Mouse (Mus musculus) G1E-ER4 (cell line): ENCODE measurements at regions not wholly inside any gene's neighbourhood (a gene's known extent, or its start where the extent isn't known, plus 50 kb on each side); places are given as distances from the start of the nearest gene placed in this dataset.

ENCODE experiments used
- GATA1 ChIP-seq: IDR thresholded peaks from one replicate; pipeline ENCODE4 v1.8.0; 2012; ENCODE audit warnings: low read length, inconsistent platforms

DNA sequence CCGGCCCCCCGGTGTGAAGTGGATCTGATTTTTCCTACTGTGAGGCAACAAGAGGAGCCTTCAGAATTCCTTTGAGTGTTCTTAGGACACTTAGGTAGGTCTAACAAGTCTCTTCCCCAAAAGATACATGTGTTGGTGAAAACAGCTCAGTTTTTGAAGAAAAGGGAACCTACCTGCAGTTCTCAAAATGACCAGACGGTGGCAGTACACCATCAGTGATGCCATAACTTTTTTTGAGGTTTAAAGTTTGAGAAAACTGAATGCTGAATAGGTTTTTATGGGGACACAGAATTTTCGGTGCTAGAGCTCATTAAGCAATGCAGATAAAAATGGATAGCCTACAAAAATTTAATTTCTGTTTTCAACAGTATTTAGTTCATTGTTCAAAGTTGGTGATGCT is 153.9 kb upstream of the Npvf start:
- TF ChIP-seq GATA1 = no peak

DNA sequence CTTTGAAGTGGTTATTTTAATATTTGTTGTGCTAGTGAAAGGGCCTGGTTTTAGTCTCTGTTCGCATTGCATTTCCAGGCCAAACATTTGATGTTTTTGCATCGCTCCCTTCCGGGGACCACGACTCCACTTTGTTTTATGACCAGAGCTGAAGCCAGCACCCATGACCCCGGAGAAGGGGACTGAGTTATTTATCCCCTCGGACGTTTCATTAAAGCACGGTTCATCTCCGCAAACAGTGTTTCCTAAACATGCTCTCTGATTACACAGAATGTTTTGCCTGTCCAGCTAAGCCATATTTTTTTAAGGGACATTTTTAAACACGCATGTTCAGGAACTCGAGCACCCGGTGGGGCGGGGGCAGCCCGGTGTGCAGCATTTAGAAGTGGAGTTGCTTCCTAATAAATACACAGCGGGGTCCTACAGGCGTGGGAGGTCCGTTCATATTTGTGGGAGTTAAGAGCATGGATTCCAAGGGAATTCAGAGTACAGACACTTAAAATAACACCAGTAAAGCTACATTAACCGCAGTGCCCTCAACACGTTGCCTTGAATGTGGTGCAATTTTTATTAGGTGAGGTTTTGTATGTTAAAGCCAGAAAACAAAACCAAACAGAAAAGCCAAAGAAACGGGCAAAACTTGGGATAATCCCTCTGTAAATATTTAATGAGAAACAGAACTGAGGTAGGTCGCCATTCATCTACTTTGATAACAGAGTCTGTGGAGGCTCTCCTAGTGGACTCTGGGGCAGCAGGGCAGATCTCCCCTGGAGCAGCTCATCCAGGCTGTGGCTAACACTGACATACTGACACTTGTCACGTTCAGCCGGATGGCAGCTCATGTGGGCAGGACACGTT is 154.8 kb upstream of the Npvf start:
- no peak for TF ChIP-seq GATA1

DNA sequence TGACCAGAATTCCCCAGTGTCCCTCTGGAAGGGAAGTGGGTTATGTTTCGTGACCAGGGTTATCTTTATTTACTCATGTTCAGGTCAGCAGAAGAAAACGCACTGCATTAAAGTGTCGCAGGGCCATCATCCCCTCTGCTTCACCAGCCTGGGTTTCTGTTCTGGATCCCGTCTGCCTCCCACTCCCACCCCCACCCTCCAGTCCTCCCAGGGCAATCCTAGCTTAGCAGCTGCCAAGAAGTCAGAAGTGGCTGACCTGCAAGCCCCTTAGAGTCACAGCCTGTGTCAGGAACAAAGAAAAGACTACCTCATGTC is 155.4 kb upstream of the Npvf start:
- no peak for TF ChIP-seq GATA1

DNA sequence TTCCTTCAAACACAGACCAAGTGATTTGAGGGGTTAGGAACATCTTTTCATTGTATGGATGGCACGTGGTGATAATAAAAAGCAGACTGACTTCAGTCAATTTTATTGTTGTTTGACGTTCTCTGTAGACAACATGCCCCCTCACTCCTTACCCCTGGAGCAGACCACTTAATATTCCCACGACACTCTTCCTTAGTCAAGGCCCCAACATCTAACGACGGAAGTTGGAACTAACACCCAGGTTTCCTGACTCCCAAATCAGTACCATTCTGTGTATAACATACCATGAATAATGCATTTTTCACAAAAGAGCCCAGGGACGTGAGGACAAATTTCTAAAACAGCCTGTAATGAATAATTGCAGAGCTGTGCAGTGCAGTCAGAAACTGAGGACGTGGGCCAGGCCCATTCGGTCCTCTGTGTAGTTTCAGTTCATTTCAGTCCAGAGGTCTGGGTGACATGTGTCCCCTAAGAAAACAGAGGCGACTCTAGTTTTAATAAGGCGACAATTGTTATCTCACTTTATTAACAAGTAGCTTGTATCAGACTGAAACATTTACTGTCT is 160.8 kb upstream of the Npvf start:
- TF ChIP-seq GATA1 = no peak

DNA sequence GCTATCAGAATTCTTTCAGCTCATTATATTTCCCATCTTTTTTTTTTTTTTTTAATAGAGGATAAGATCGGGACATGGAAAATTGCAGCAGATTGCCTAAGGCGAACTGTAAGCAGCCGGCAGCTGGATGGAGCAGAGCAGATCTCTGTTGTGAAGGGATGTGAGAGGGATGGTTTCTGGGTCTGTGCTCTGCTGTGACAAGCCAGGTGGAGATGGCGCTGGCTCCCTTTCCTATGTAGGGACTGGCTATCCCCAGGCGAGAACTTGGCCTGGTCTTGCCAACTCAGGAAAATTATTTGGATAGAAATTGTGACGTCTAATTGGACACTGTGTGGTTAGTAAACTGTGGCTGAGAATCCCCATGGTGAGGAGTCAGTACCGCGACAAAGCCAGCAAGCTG is 161.3 kb upstream of the Npvf start:
- TF ChIP-seq GATA1 = no peak

DNA sequence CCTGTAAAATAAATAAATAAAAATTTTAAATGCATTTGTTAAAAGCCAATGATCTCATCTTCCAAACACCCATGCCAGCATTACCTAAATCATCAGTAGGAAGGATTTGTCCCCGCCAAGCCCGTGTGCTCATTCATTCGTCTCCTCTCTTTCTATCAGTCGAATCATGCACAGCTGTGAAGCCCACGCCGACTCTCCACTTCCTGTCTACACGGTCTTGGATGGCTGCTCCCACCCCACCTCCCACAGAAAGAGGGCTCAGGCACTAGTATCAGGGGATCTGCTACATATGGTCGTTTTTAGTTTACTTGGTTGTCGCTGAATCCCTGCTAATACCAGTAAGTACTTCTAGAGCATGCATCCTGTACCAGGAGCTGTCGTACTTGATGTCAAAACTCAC is 163.2 kb upstream of the Npvf start:
- TF ChIP-seq GATA1 = no peak

DNA sequence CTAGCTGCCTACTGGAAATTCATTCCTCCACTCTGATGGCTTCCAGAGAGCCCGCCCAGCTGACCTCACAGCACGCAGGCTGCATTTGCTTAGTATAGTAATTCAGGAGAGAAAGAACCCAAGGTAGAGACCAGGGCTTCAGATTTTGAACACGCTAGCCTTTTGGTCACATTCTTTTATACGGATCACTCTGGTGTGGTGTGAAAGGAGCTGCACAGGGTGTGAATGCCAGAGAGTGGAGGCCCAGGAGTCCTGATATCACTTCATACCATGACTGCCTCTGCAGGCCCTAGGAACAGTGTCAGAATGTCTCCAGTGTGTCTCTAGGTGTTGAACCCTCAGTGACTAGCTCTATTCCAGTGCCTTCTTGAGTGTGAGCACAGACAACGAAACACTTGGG is 164.2 kb upstream of the Npvf start:
- no peak for TF ChIP-seq GATA1

DNA sequence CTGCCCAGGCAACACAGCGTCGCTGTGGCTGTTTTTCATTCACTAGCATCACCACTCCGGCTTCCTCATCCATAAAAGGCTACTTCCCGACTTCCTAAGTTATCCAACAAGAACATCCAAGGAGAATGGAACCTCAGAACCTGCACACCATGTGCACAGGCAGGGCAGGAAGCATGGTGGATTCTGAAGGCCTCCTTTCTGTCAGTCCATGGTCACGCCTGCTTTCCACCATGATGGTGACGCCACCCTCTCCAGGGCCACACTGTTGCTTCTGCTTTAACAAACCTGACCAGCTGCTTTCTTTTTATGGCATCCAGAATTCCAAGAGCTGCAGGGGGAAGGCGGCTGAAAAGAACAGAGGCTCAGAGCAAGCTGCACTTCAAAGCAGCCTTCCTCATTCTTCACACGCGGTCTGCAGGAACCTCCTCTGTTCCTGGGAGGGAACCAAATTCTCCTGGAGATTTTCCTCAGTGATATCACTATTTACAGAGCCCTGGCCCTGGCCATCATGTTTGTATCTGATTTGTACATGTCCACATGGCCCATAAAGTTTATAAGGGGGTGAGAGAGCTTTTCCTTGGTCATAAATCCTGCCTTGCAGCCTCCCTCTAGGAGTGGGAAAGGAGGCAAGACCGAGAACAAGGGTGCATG is 164.8 kb upstream of the Npvf start:
- TF ChIP-seq GATA1 = no peak

DNA sequence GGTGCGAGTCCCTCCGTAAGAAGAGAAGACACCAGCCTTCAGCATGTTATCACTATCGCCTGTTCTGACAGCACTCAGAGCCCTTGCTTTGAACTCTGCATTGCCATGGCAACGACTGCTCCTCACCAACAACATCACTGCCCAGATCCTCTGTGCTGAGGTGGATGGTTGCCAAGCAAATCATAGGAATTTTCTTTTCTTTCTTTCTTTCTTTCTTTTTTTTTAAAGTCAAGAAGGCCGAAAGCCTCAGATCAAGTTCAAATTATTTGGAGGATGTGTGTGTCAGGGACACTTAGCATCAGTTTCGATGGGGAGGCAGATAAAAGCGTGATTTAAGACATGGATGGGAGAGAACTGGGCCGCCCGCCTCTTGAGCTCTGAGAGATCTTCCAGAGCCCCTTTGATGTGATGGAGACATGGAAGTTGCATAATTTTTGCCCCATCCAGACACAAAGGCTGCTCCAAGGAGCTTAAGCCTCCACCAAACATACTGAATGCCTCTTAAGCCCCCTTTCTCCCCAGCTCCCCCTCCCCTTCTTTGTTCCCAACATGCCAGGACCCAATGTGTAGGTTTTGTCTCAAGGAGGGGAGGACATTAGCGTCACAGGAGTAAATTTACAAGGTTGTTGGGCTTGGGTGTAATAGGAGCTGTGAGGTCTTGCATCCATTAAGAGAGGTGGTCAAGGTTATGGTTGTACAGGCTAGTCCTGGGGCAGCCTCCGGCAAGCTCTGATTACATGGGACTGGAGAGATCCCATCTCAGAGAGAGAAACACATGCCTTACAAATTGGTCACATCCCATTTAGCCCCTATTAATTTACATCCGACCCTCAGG is 167.4 kb upstream of the Npvf start:
- no peak for TF ChIP-seq GATA1

DNA sequence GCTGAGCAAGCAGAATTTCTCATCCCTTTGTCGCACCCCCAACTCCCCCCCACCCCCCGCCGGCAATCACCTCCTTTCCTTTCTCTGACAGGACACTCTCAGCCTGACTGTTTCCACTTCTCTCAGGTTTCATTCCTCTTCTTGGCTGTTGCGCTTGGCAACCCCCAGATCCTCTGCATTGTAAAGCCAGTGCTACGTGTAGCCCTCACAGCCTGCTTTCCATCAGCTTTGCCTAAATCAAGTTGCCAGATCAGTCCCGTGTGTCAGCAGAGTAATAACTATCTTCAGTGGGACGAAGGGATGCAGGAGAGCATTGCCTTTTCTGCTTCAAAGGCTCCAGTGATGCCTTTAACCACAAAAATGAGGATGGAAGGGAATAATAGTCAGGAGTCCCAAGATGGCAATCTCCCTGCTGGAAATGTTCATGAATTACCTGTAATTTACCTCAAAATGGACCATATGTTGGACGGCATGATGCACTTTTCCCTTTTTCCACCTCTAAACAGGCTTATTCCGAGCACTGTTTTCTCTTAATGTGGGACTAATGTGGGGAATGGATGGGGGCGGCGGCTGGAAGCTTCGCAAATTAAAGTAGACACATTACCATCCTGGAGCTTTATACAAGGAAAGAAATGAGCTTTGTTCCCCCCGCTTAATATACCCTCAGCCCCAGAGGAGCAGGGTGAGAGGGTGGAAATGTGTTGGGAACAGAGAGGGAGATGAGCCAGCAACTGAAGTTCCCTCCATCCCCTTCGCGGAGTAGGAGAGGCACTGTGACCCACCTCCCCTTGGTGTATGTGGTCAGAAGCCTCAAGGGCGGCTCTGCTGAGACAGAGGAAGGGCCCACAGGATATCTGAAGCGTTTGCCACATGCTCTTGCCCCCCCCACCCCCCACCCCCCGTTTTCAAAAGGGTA is 168.3 kb upstream of the Npvf start:
- TF ChIP-seq GATA1 = no peak

DNA sequence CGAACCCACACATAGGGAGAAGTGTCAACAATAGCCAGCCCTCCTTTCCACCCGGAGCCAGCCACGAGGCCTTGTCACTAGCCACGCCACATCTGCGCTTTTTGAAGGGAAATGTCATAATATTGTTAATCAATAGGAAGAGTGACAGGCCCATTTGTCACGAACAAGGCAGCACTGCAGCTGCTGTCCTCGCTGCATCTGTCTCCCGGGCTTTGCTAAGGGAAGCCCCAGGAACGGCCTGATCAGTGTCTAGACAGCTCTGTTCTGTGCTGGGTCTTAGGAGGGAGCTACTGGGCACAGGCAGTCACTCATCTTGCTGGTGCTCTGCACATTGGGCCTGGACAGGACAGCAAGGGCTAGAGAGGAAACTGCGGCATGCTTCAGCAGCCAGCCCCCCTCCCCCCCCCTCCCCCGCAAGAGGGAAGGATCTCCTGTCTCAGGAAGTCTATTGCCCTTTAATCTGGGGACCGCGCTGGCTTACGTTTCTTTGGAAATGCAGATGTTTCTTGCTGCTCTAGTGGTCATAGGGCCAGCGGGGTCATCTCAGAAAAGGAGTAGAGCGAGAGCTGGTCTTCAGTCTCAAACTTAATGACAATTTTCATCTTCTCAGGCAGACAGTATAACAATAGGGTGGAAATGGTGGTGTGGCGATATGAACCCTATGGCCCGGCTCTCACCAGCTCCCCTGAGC is 169.1 kb upstream of the Npvf start:
- no peak for TF ChIP-seq GATA1

DNA sequence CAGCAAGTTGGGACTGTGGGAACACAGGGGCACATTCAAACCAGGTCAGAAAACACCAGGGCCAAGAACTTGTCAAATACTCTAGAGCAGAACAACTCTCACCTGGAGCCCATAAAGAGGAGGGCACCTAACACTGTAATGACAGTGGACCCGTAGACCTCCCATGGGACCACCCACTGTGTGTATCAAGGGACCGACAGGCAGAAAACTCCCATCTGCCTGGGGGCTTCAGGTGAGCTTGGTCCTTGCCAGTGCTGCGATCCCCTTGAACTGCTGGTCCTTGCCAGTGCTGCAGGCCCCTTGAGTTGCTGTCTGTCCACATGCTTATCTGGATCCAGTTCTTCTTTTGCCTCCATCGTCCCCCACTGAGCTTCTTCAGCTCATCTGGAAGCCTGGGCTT is 170.2 kb upstream of the Npvf start:
- no peak for TF ChIP-seq GATA1

DNA sequence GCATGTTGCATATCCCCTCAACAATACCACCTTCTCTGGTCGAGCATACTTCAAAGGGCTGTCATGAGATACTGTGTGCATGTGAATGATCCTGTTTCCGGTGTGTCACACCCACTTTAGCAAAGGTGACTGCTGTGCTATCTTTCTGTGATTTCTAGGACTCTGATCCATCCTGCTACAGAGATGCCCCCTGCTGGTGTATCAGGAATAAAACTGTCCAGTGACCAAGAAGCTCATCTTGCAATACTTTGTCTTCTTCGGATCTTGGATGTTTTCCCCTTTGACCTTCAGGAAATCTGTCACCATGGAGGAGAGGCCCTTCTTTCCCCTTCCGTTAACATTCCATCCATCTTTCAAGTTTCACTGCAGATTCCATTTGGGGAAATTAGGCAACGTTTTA is 177.5 kb upstream of the Npvf start:
- TF ChIP-seq GATA1 = no peak

DNA sequence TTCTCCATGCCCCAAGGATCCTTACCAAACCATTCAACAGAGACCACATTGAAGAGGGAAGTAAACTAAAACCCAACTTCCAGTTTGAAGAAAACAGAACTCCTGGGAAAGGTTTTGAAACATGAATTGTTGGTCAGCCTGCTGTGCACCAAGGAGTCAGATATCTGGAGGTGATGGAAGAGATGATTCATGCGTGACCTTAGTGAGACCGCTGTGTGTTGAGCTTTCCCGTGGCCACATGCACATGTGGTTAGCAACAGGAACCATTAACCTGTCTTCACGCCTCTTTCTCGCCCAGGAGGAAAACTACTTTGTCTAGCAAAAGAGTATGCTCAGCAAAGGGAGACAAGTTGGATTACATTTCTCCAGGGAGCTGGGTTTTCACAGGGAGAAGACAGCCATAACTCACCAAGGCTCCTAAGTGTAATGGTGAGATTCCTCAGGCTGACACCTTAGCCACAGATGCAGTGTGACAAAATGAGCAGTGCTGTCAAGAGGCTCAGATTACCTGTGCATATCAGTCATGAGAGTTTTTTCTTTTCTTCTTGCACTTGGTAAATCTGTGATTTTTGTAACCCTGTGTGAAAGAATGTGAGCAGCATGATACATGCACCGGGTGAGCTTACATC is 181.9 kb upstream of the Npvf start:
- no peak for TF ChIP-seq GATA1
